Mouse (Mus musculus): Measurements from ENCODE around the gene Ppm1a.

DNA sequence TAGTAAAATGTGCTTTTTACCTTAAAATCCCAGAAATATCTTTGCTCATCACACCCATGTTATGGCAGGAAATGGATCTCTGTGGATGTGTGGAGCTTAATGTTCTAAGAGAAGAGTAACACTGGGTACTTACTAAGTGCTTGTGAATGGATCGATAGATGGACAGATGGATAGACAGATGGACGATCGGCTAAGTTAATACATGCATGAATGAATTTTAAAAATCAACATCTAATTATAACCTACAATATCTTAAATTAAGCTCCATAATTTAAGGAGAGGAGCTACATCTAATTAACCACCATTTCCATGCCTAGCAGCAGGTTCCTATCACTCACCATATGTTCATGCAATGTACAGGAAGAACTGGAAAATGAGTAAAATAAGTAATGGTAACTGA lies 47.3 kb upstream of the Ppm1a start:
- TF ChIP-seq POLR2A (IDR thresholded peaks at IDR 0.05; ENCODE audit: borderline replicate concordance, extremely low read depth, low read depth, low read length) = no peak
- TF ChIP-seq CTCF (IDR thresholded peaks at IDR 0.05; ENCODE audit: insufficient read depth, low read length) = no peak

Measured in lung, adult 2 months (tissue).